Mouse (Mus musculus): ENCODE data around the gene Letm1. TPM values are rescaled to one million over a fixed set of nuclear protein-coding genes. Genes with fewer than 3 reads are reported as not detected.

Letm1 gene
- total RNA-seq, 1 experiment from 2014 or later = 21.0 TPM

GRCm38 (mm10) chr5:33718460-33718859 lies 64.2 kb downstream of the Letm1 start:
- no peak for ATAC-seq (replicated peaks; ENCODE audit: insufficient number of reproducible peaks, low FRiP score, low TSS enrichment, poor library complexity, severe bottlenecking)

DNA sequence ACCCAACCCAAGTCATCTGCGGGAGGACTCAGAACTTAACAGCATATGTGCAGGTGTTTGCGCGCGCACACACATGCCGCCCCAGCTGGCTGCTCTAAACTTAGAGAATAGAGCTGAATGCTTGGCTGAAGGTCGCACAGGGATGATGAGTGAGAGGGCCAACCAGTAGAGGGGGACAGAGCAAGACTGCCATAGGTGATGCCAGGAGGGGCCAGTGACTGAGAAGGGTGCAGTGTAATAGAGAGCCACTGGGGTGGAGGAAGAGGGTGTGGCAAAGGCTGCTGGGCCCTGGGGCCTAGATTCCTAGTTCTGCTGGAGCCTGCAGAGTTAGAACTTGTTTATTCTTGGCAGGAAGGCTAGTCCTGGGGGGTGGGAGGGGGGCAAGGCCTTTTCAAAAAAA lies 66.2 kb downstream of the Letm1 start:
- ATAC-seq (replicated peaks; ENCODE audit: insufficient number of reproducible peaks, low FRiP score, low TSS enrichment, poor library complexity, severe bottlenecking) = no peak

- no peak for ATAC-seq (replicated peaks; ENCODE audit: insufficient number of reproducible peaks, low FRiP score, low TSS enrichment, poor library complexity, severe bottlenecking)
Measured at GRCm38 (mm10) chr5:33715182-33715581, 67.4 kb downstream of the Letm1 start.

DNA sequence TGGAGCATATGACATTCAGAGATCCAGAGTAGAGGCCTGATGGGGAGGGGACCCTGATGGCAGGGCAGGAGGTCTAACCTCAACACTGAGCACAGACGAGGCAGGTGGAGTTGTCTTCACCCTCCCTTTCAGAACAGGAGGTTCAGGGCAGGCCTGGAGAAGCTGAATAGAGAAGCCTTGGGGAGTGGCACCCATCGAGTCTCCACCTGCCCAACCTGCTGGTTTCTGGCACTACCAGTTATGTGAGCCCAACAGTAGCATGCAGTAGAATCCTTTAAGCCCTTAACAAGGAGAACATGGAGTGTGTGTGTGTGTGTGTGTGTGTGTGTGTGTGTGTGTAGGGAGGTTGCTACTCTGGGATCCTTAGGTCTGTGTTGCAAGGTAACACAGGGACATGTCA lies 70.1 kb downstream of the Letm1 start:
- ATAC-seq (replicated peaks; ENCODE audit: insufficient number of reproducible peaks, low FRiP score, low TSS enrichment, poor library complexity, severe bottlenecking) = no peak

GRCm38 (mm10) chr5:33709037-33709436 lies 73.6 kb downstream of the Letm1 start:
- ATAC-seq (replicated peaks; ENCODE audit: insufficient number of reproducible peaks, low FRiP score, low TSS enrichment, poor library complexity, severe bottlenecking) = no peak

GRCm38 (mm10) chr5:33707163-33707562 lies 75.5 kb downstream of the Letm1 start:
- ATAC-seq (replicated peaks; ENCODE audit: insufficient number of reproducible peaks, low FRiP score, low TSS enrichment, poor library complexity, severe bottlenecking) = no peak

DNA sequence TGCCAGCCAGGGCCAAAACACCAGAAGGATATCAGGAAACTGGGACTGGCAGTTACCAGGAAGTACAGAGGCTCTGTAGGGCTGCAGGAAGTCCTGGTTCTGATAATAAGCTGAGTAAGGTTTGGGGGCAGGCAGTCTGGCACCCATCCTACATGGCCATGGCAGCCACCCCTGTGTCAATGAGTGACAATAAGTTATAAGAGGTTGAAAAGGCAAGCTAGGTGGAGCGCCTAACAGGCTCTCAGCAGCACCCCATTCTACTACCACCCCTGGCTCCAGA lies 76.3 kb downstream of the Letm1 start:
- no peak for ATAC-seq (replicated peaks; ENCODE audit: insufficient number of reproducible peaks, low FRiP score, low TSS enrichment, poor library complexity, severe bottlenecking)

GRCm38 (mm10) chr5:33705612-33706349 lies 76.8 kb downstream of the Letm1 start:
- no peak for ATAC-seq (replicated peaks; ENCODE audit: insufficient number of reproducible peaks, low FRiP score, low TSS enrichment, poor library complexity, severe bottlenecking)

GRCm38 (mm10) chr5:33704945-33705611 lies 77.5 kb downstream of the Letm1 start:
- ATAC-seq (replicated peaks; ENCODE audit: insufficient number of reproducible peaks, low FRiP score, low TSS enrichment, poor library complexity, severe bottlenecking) = no peak

DNA sequence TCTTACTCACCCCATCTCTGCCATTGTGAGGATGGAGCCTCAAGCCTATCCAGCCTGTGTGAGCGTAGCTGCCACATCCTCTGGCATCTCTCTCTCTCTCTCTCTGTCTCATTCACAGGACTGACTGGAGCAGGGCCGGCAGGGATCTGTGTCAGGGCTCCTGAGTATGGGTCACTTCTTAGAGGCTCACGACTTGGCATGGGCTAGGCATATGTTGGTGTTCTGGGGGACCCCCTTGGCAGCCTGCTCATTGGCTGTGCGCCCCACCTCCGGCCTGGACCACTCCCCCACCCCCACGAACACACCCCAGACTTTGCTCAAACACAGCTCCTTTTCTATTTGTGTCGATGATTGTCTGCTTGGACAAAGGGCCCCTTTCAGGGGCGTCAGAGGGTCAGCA lies 78.6 kb downstream of the Letm1 start:
- ATAC-seq (replicated peaks; ENCODE audit: insufficient number of reproducible peaks, low FRiP score, low TSS enrichment, poor library complexity, severe bottlenecking) = no peak

DNA sequence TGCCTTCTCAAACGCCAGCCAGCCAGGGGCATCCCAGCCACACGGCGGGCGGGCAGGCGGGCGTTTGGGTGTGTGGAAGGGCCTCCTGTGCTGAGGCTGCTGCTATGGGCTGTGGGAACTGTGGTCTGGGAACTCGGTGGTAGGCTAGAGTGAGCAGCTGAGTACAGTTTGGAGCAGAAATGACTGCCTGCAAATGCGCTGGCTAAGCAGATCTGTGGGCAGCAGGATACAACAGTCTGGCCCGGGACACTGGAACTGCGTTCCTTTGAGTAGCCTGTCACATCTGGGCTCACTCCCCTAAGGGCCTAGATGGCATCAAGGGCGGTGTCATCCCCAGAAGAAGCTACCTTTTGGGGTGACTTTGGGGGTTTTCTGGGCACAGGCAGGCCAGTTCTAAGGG lies 80.8 kb downstream of the Letm1 start:
- ATAC-seq (replicated peaks; ENCODE audit: insufficient number of reproducible peaks, low FRiP score, low TSS enrichment, poor library complexity, severe bottlenecking) = no peak

DNA sequence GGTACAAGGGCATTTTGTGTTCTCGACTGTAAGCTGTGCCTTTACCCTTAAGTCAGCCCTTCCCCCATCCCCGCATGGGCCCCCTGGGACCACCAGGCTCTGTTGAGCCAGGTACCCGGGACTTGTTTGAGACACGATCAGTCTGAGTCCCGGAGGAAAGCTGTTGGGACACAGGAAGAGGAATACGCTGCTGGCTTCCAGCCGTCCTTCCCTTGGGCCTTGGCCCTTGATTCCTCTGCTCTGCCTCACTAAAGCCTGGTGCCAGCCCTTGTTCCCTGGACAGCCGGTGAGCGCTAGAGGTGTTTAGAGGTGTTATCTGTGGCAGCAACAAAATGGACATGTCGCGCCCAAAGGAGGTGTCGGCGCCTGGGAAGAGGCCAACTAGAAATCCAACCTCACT lies 82.6 kb downstream of the Letm1 start:
- ATAC-seq (replicated peaks; ENCODE audit: insufficient number of reproducible peaks, low FRiP score, low TSS enrichment, poor library complexity, severe bottlenecking) = no peak

DNA sequence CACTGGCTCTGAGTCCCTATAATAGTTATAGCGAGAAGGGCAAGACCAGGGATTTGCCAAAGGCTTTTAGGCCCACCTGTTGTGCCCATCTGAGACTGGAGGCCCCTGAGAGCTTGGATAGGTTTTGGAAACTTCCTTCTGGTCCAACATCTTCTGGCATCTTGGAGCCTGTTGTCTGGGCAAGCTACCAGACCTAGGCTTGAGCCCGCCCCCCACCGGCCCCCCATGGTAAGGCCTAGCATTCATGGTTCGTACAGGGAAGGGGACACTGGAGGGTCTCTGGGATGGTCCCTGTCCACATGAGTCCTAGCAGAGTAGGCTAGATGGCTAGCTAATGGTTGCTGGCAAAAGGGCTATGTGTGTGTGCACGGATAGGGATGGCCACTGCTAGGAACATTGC lies 83.9 kb downstream of the Letm1 start:
- ATAC-seq (replicated peaks; ENCODE audit: insufficient number of reproducible peaks, low FRiP score, low TSS enrichment, poor library complexity, severe bottlenecking) = no peak

GRCm38 (mm10) chr5:33697947-33698512 lies 84.6 kb downstream of the Letm1 start:
- no peak for ATAC-seq (replicated peaks; ENCODE audit: insufficient number of reproducible peaks, low FRiP score, low TSS enrichment, poor library complexity, severe bottlenecking)

GRCm38 (mm10) chr5:33697534-33697933 lies 85.1 kb downstream of the Letm1 start:
- ATAC-seq (replicated peaks; ENCODE audit: insufficient number of reproducible peaks, low FRiP score, low TSS enrichment, poor library complexity, severe bottlenecking) = no peak

GRCm38 (mm10) chr5:33696430-33696829 lies 86.2 kb downstream of the Letm1 start:
- no peak for ATAC-seq (replicated peaks; ENCODE audit: insufficient number of reproducible peaks, low FRiP score, low TSS enrichment, poor library complexity, severe bottlenecking)

DNA sequence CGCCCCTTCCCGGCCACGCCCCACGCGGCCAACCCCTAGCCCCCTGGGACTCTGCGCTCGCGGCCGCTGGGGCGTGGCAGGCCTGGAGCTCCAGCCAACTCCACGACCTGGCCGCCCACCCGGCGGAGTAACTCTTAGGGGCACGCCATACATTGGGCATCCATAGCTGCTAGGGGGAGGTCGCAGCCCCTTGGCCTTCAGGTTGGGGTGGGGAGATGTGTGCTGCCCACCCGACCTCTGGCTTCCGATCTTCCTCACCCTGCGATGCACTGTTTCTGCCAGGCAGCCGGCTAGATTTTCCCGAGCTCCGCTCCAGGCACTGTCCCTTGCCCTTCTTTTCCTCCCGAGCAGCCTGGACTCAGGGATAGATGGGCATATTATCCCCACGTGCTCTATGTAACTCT lies 86.9 kb downstream of the Letm1 start:
- no peak for ATAC-seq (replicated peaks; ENCODE audit: insufficient number of reproducible peaks, low FRiP score, low TSS enrichment, poor library complexity, severe bottlenecking)

DNA sequence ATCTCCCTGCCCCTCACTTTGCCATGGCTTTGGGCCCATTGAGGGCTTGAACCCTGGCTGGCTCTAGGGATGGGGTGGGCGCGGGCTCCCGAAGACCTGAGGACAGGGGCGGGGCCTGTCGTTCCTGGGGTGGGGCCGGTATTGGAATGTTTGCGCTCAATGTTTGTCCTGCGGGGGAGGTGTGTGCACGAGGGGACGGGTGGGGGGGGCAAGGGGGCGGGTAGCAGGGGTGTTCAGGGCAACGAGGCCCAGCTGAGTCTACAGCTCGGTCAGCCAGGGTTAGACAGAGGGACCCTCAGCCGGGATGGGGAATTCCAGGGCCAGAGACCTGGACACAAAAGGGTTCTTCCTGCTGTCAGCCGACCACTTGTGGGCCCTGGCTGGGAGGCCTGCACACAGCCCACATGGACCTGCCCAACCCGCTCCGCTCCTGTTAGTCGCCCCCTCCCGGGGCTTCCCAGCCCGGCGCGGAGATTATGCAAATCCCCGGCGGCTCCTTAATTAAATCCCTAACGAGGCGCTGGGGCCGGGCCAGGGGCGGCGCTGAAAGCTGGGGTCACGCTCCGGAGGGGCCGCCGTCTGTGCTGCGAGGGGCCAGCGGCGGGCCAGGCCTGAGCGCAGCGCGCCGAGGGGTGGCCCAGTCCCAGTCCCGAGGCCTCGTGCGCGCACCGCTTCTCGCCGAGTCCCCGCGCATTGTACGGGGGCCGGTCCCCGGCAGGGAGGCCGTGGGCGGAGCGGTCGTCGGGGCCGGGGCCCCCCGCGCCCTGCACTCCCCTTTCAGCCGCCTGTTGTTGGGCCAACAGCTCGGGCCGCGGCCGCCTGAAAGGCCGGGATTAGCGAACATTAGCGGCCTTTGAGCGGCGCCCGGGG lies 87.5 kb downstream of the Letm1 start:
- ATAC-seq (replicated peaks; ENCODE audit: insufficient number of reproducible peaks, low FRiP score, low TSS enrichment, poor library complexity, severe bottlenecking) = no peak

GRCm38 (mm10) chr5:33694461-33694847 lies 88.2 kb downstream of the Letm1 start:
- ATAC-seq (replicated peaks; ENCODE audit: insufficient number of reproducible peaks, low FRiP score, low TSS enrichment, poor library complexity, severe bottlenecking) = no peak

Measured in monocyte, adult 5-6 weeks (primary cell).